Mouse (Mus musculus): ENCODE data around the gene Pde10a. TPM values are rescaled to one million over a fixed set of nuclear protein-coding genes. Genes with fewer than 3 reads are reported as not detected.

The Pde10a gene
- polyA plus RNA-seq, 1 experiment from 2014 or later, result 1.3 TPM

GRCm38 (mm10) chr17:8657661-8658060, 132.5 kb downstream of the Pde10a start:
- H3K27ac ChIP-seq, result no peak overlapping the region
- ATAC-seq (replicated peaks; ENCODE audit: low FRiP score, low read depth) (0 out of 2 replicates have a peak, but pooled peaks have one; percentile 36), DNase-seq (ENCODE audit: low spot score) (peak; percentile 28)
- no peak for TF ChIP-seq CTCF (IDR thresholded peaks at IDR 0.05; ENCODE audit: low read depth)
- no peak overlapping the region for H3K9ac ChIP-seq (ENCODE audit: low read depth, low read length)
- H3K4me1 ChIP-seq (replicated peaks; ENCODE audit: insufficient read depth, low read length), result no peaks in the 10 kb centered on the region
- H3K4me3 ChIP-seq (replicated peaks; ENCODE audit: low read depth, low read length), result no peak overlapping the region
- H3K36me3 ChIP-seq (ENCODE audit: insufficient read depth, low read length), result no peaks in the 10 kb centered on the region
- WGBS, result 45% methylated on average over 9 of the region's 9 CpGs
- H3K27me3 ChIP-seq (ENCODE audit: insufficient read depth, low read length), result no peaks in the 10 kb centered on the region
- H3K4me2 ChIP-seq (ENCODE audit: low read length), result no peak overlapping the region
- no peaks in the 10 kb centered on the region for H3K9me3 ChIP-seq (replicated peaks; ENCODE audit: low read length)

GRCm38 (mm10) chr17:8658751-8659454, 133.7 kb downstream of the Pde10a start:
- H3K4me2 ChIP-seq (ENCODE audit: low read length), result no peak overlapping the region
- H3K4me1 ChIP-seq (replicated peaks; ENCODE audit: insufficient read depth, low read length), result no peaks in the 10 kb centered on the region
- DNase-seq (ENCODE audit: low spot score) (no peak), ATAC-seq (replicated peaks; ENCODE audit: low FRiP score, low read depth) (no peak)
- whole genome bisulfite sequencing, result 52% methylated on average over 16 of the region's 16 CpGs
- H3K9me3 ChIP-seq (replicated peaks; ENCODE audit: low read length), result no peaks in the 10 kb centered on the region
- H3K4me3 ChIP-seq (replicated peaks; ENCODE audit: low read depth, low read length), result no peak overlapping the region
- no peak overlapping the region for H3K27ac ChIP-seq
- TF ChIP-seq CTCF (IDR thresholded peaks at IDR 0.05; ENCODE audit: low read depth), result no peak
- H3K9ac ChIP-seq (ENCODE audit: low read depth, low read length), result no peak overlapping the region
- no peaks in the 10 kb centered on the region for H3K27me3 ChIP-seq (ENCODE audit: insufficient read depth, low read length)
- no peaks in the 10 kb centered on the region for H3K36me3 ChIP-seq (ENCODE audit: insufficient read depth, low read length)

DNA sequence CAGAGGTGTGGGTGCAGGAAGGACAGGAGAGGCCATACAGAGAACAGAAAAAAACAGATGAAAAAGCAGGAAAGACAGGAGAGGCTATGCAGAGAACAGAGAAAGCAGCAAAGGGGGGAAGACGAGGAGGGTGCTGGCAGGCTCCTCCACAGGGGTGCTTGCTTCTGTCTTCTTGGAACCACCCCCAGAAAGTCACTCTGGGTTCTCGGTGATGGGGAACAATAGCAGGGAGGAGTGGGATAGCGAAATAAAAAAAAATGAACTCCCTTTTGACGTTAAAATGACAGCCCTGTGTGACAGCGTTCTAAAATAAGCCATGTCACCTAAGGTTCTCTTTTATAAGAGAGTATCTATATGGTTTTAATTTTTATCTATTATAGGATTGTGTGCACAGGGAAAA, 141.7 kb downstream of the Pde10a start:
- no peak for DNase-seq (ENCODE audit: low spot score)
- H3K27me3 ChIP-seq (ENCODE audit: insufficient read depth, low read length), result no peaks in the 10 kb centered on the region
- no peaks in the 10 kb centered on the region for H3K9me3 ChIP-seq (replicated peaks; ENCODE audit: low read length)
- H3K27ac ChIP-seq, result no peak overlapping the region
- no peak for ATAC-seq (replicated peaks; ENCODE audit: low FRiP score, low read depth)
- H3K36me3 ChIP-seq (ENCODE audit: insufficient read depth, low read length), result no peaks in the 10 kb centered on the region
- H3K4me3 ChIP-seq (replicated peaks; ENCODE audit: low read depth, low read length), result no peak overlapping the region
- no peak overlapping the region for H3K4me2 ChIP-seq (ENCODE audit: low read length)
- 71% methylated on average over 5 of the region's 5 CpGs for WGBS
- H3K4me1 ChIP-seq (replicated peaks; ENCODE audit: insufficient read depth, low read length), result no peaks in the 10 kb centered on the region
- H3K9ac ChIP-seq (ENCODE audit: low read depth, low read length), result no peak overlapping the region
- TF ChIP-seq CTCF (IDR thresholded peaks at IDR 0.05; ENCODE audit: low read depth), result no peak

GRCm38 (mm10) chr17:8674651-8675050, 149.5 kb downstream of the Pde10a start:
- ATAC-seq (replicated peaks; ENCODE audit: low FRiP score, low read depth) (no peak), DNase-seq (ENCODE audit: low spot score) (no peak)
- Histone ChIP-seq H3K9ac (ENCODE audit: low read depth, low read length) (no peak overlapping the region), H3K4me1 (replicated peaks; ENCODE audit: insufficient read depth, low read length) (no peaks in the 10 kb centered on the region), H3K36me3 (ENCODE audit: insufficient read depth, low read length) (no peaks in the 10 kb centered on the region), H3K27me3 (ENCODE audit: insufficient read depth, low read length) (no peaks in the 10 kb centered on the region), H3K27ac (no peak overlapping the region), H3K4me2 (ENCODE audit: low read length) (no peak overlapping the region), H3K9me3 (replicated peaks; ENCODE audit: low read length) (no peaks in the 10 kb centered on the region), H3K4me3 (replicated peaks; ENCODE audit: low read depth, low read length) (no peak overlapping the region)
- no peak for TF ChIP-seq CTCF (IDR thresholded peaks at IDR 0.05; ENCODE audit: low read depth)
- 80% methylated on average over 2 of the region's 2 CpGs for WGBS

- no peaks in the 10 kb centered on the region for H3K9me3 ChIP-seq (replicated peaks; ENCODE audit: low read length)
- H3K9ac ChIP-seq (ENCODE audit: low read depth, low read length), result no peak overlapping the region
- no peak overlapping the region for H3K4me3 ChIP-seq (replicated peaks; ENCODE audit: low read depth, low read length)
- no peak overlapping the region for H3K27ac ChIP-seq
- no peak for DNase-seq (ENCODE audit: low spot score)
- no peak for TF ChIP-seq CTCF (IDR thresholded peaks at IDR 0.05; ENCODE audit: low read depth)
- H3K4me1 ChIP-seq (replicated peaks; ENCODE audit: insufficient read depth, low read length), result no peaks in the 10 kb centered on the region
- no peak for ATAC-seq (replicated peaks; ENCODE audit: low FRiP score, low read depth)
- no peaks in the 10 kb centered on the region for H3K27me3 ChIP-seq (ENCODE audit: insufficient read depth, low read length)
- 64% methylated on average over 7 of the region's 7 CpGs for WGBS
- H3K36me3 ChIP-seq (ENCODE audit: insufficient read depth, low read length), result no peaks in the 10 kb centered on the region
- H3K4me2 ChIP-seq (ENCODE audit: low read length), result no peak overlapping the region
Observed at GRCm38 (mm10) chr17:8686356-8686755, 161.2 kb downstream of the Pde10a start.

DNA sequence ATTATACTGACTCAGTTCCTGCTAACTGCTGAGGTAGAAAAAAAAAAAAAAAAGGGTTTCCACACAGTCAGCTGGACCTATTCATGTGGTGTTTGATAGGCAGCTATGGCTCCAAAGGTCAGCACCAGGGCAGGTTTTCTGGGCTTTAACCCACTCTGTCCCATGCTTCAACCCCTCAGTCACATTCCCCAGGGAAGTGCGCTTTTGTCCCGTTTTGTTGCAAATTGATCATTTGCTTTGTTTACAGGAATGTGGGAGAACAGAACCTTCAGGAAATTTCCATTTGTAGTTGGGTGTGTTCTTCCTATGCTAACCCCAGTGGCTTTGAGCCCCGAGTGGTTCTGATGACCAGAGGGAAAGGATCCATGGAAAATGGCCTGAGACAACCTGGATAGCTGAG, 162.9 kb downstream of the Pde10a start:
- no peaks in the 10 kb centered on the region for H3K4me1 ChIP-seq (replicated peaks; ENCODE audit: insufficient read depth, low read length)
- no peak for DNase-seq (ENCODE audit: low spot score)
- no peak overlapping the region for H3K27ac ChIP-seq
- no peak overlapping the region for H3K9ac ChIP-seq (ENCODE audit: low read depth, low read length)
- TF ChIP-seq CTCF (IDR thresholded peaks at IDR 0.05; ENCODE audit: low read depth), result no peak
- H3K36me3 ChIP-seq (ENCODE audit: insufficient read depth, low read length), result no peaks in the 10 kb centered on the region
- no peak overlapping the region for H3K4me2 ChIP-seq (ENCODE audit: low read length)
- WGBS, result 51% methylated on average over 3 of the region's 3 CpGs
- ATAC-seq (replicated peaks; ENCODE audit: low FRiP score, low read depth), result no peak
- no peaks in the 10 kb centered on the region for H3K27me3 ChIP-seq (ENCODE audit: insufficient read depth, low read length)
- no peak overlapping the region for H3K4me3 ChIP-seq (replicated peaks; ENCODE audit: low read depth, low read length)
- no peaks in the 10 kb centered on the region for H3K9me3 ChIP-seq (replicated peaks; ENCODE audit: low read length)

DNA sequence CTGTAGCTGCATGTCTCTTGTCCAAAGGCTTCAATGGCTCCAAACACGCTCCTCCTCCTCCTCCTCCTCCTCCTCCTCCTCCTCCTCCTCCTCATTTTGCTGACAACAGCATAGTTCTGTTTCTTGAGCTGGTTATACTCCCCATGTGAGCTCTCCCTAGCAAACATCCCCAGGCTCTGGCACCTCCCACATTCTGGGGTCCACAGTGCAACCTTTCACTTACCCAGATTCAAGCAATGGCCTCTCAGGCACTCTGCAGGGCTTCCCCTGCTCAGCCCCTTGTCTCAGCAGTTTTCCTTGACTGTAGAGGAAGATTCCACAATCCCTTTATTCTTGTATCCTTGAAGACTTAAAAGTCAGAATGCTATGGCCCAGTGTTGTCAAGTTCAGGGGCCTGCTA, 173.1 kb downstream of the Pde10a start:
- 57% methylated on average over 1 of the region's 1 CpGs for WGBS

More for the DNA sequence above, 173.1 kb downstream of the Pde10a start:
- Histone ChIP-seq H3K36me3 (ENCODE audit: insufficient read depth, low read length) (no peaks in the 10 kb centered on the region), H3K27ac (no peak overlapping the region), H3K4me3 (replicated peaks; ENCODE audit: low read depth, low read length) (no peak overlapping the region), H3K4me2 (ENCODE audit: low read length) (no peak overlapping the region), H3K4me1 (replicated peaks; ENCODE audit: insufficient read depth, low read length) (no peaks in the 10 kb centered on the region), H3K27me3 (ENCODE audit: insufficient read depth, low read length) (no peaks in the 10 kb centered on the region), H3K9ac (ENCODE audit: low read depth, low read length) (no peak overlapping the region), H3K9me3 (replicated peaks; ENCODE audit: low read length) (no peaks in the 10 kb centered on the region)
- no peak for TF ChIP-seq CTCF (IDR thresholded peaks at IDR 0.05; ENCODE audit: low read depth)
- no peak for DNase-seq (ENCODE audit: low spot score)
- peak; percentile 66 for ATAC-seq (replicated peaks; ENCODE audit: low FRiP score, low read depth)
